Mouse (Mus musculus) heart, embryonic 13.5 days (tissue): ENCODE data around the gene Hhat. TPM values are rescaled to one million over a fixed set of nuclear protein-coding genes. Genes with fewer than 3 reads are reported as not detected.

Experiments
- ATAC-seq: fragments of 200-750 bp; cut with Nextera tagmentation; 2 replicates; pipeline ENCODE4 v1.8.0; 2017; ENCODE audit warnings: moderate TSS enrichment; ENCODE audit not compliant: insufficient number of reproducible peaks, low FRiP score, low TSS enrichment; ENCODE audit errors: extremely low read depth
- H3K27ac ChIP-seq: fragments of 300-500 bp; sonication (generic); replicated peaks from 2 replicates; pipeline ENCODE4 v1.5.1; 2015; ENCODE audit warnings: moderate library complexity, mild to moderate bottlenecking, inconsistent platforms
- H3K27me3 ChIP-seq: fragments of 300-500 bp; sonication (generic); replicated peaks from 2 replicates; pipeline ENCODE4 v1.6.1; 2015; ENCODE audit warnings: mild to moderate bottlenecking, inconsistent platforms
- H3K36me3 ChIP-seq: fragments of 300-500 bp; sonication (generic); 2 replicates; pipeline ENCODE4 v1.6.1; 2015; ENCODE audit warnings: mild to moderate bottlenecking, inconsistent platforms
- H3K4me1 ChIP-seq: fragments of 300-500 bp; sonication (generic); 2 replicates; pipeline ENCODE4 v1.6.1; 2015; ENCODE audit warnings: inconsistent platforms
- H3K4me2 ChIP-seq: fragments of 300-500 bp; sonication (generic); 2 replicates; pipeline ENCODE4 v1.6.1; 2015; ENCODE audit warnings: inconsistent platforms, mild to moderate bottlenecking, moderate library complexity
- H3K4me3 ChIP-seq: fragments of 300-500 bp; sonication (generic); 2 replicates; pipeline ENCODE4 v1.5.1; 2015; ENCODE audit warnings: moderate library complexity, mild to moderate bottlenecking, inconsistent platforms
- H3K9ac ChIP-seq: fragments of 300-500 bp; sonication (generic); 2 replicates; pipeline ENCODE4 v1.6.1; 2015; ENCODE audit warnings: inconsistent platforms, mild to moderate bottlenecking, moderate library complexity
- H3K9me3 ChIP-seq: fragments of 300-500 bp; sonication (generic); 2 replicates; pipeline ENCODE4 v1.6.1; 2016; ENCODE audit warnings: inconsistent platforms
- WGBS: fragments of 180-500 bp; shearing (Covaris S2); methylation state at CpG from one replicate; pipeline ENCODE4 v1.1.7; 2015; ENCODE audit warnings: mixed read lengths; 5-methylcytosine and 5-hydroxymethylcytosine counted together
- polyA plus RNA-seq: library from polyadenylated mRNA; unstranded; fragments of >200 nt; fragmentation: Nextera tagmentation; extraction: Ambion mirVana; gene quantifications from 2 replicates; pipeline ENCODE4 v1.2.1, GENCODE M21; 2015

Hhat gene
- polyA plus RNA-seq, 1 experiment from 2014 or later = 6.3 TPM

GRCm38 (mm10) chr1:192595426-192595825, 175.6 kb downstream of the Hhat start:
- Histone ChIP-seq H3K27me3 (no peaks in the 10 kb centered on the region), H3K4me1 (no peaks in the 10 kb centered on the region), H3K27ac (no peak overlapping the region), H3K4me2 (no peak overlapping the region), H3K9me3 (no peaks in the 10 kb centered on the region), H3K4me3 (no peak overlapping the region), H3K9ac (no peak overlapping the region), H3K36me3 (no peaks in the 10 kb centered on the region)
- WGBS = 65% methylated on average over 4 of the region's 4 CpGs
- no peak for ATAC-seq

- Histone ChIP-seq H3K36me3 (no peaks in the 10 kb centered on the region), H3K9ac (no peak overlapping the region), H3K27me3 (no peaks in the 10 kb centered on the region), H3K4me2 (no peak overlapping the region), H3K27ac (no peak overlapping the region), H3K4me1 (no peaks in the 10 kb centered on the region), H3K4me3 (no peak overlapping the region), H3K9me3 (no peaks in the 10 kb centered on the region)
- 75% methylated on average over 3 of the region's 3 CpGs for WGBS
- ATAC-seq = no peak
These were observed 177.5 kb downstream of the Hhat start for GRCm38 (mm10) chr1:192593492-192593891.

GRCm38 (mm10) chr1:192587451-192587850, 183.6 kb downstream of the Hhat start:
- Histone ChIP-seq H3K27ac (no peak overlapping the region), H3K9ac (no peak overlapping the region), H3K4me1 (0 out of 2 replicates have a peak, but pooled peaks cover 4% of the 10 kb centered on the region), H3K9me3 (no peaks in the 10 kb centered on the region), H3K36me3 (no peaks in the 10 kb centered on the region), H3K4me2 (no peak overlapping the region), H3K27me3 (no peaks in the 10 kb centered on the region), H3K4me3 (no peak overlapping the region)
- WGBS = 63% methylated on average over 9 of the region's 9 CpGs
- no peak for ATAC-seq

- 0 out of 2 replicates have a peak, but pooled peaks cover 4% of the 10 kb centered on the region for H3K4me1 ChIP-seq
- no peak overlapping the region for H3K4me2 ChIP-seq
- no peaks in the 10 kb centered on the region for H3K9me3 ChIP-seq
- no peaks in the 10 kb centered on the region for H3K36me3 ChIP-seq
- no peak for ATAC-seq
- no peak overlapping the region for H3K9ac ChIP-seq
- H3K27me3 ChIP-seq = no peaks in the 10 kb centered on the region
- H3K4me3 ChIP-seq = no peak overlapping the region
- no peak overlapping the region for H3K27ac ChIP-seq
These were observed 185.7 kb downstream of the Hhat start for GRCm38 (mm10) chr1:192585289-192585688.

- Histone ChIP-seq H3K27ac (no peak overlapping the region), H3K36me3 (no peaks in the 10 kb centered on the region), H3K9me3 (no peaks in the 10 kb centered on the region), H3K27me3 (no peaks in the 10 kb centered on the region), H3K4me3 (no peak overlapping the region), H3K4me1 (0 out of 2 replicates have a peak, but pooled peaks cover 4% of the 10 kb centered on the region), H3K9ac (no peak overlapping the region), H3K4me2 (no peak overlapping the region)
- 73% methylated on average over 2 of the region's 2 CpGs for WGBS
- no peak for ATAC-seq
These were observed 188.1 kb downstream of the Hhat start for GRCm38 (mm10) chr1:192582921-192583320.

GRCm38 (mm10) chr1:192564691-192565090, 206.3 kb downstream of the Hhat start:
- ATAC-seq = no peak
- H3K4me2 ChIP-seq = no peak overlapping the region
- no peak overlapping the region for H3K27ac ChIP-seq
- no peaks in the 10 kb centered on the region for H3K4me1 ChIP-seq
- peaks cover 28% of the 10 kb centered on the region for H3K9me3 ChIP-seq
- H3K9ac ChIP-seq = no peak overlapping the region
- H3K36me3 ChIP-seq = no peaks in the 10 kb centered on the region
- no peak overlapping the region for H3K4me3 ChIP-seq
- no peaks in the 10 kb centered on the region for H3K27me3 ChIP-seq

GRCm38 (mm10) chr1:192559341-192559740, 211.7 kb downstream of the Hhat start:
- Histone ChIP-seq H3K36me3 (no peaks in the 10 kb centered on the region), H3K4me1 (no peaks in the 10 kb centered on the region), H3K9ac (no peak overlapping the region), H3K4me2 (no peak overlapping the region), H3K4me3 (no peak overlapping the region), H3K27me3 (no peaks in the 10 kb centered on the region), H3K9me3 (no peaks in the 10 kb centered on the region), H3K27ac (no peak overlapping the region)
- 80% methylated on average over 1 of the region's 1 CpGs for WGBS
- ATAC-seq = no peak

GRCm38 (mm10) chr1:192557978-192558594, 212.9 kb downstream of the Hhat start:
- H3K36me3 ChIP-seq = no peaks in the 10 kb centered on the region
- H3K9me3 ChIP-seq = no peaks in the 10 kb centered on the region
- no peak overlapping the region for H3K4me3 ChIP-seq
- H3K4me1 ChIP-seq = no peaks in the 10 kb centered on the region
- 61% methylated on average over 5 of the region's 5 CpGs for WGBS
- no peaks in the 10 kb centered on the region for H3K27me3 ChIP-seq
- no peak overlapping the region for H3K4me2 ChIP-seq
- ATAC-seq = no peak
- no peak overlapping the region for H3K9ac ChIP-seq
- no peak overlapping the region for H3K27ac ChIP-seq

- Histone ChIP-seq H3K4me3 (no peak overlapping the region), H3K9ac (no peak overlapping the region), H3K4me1 (no peaks in the 10 kb centered on the region), H3K27me3 (no peaks in the 10 kb centered on the region), H3K9me3 (no peaks in the 10 kb centered on the region), H3K27ac (no peak overlapping the region), H3K4me2 (no peak overlapping the region), H3K36me3 (no peaks in the 10 kb centered on the region)
- ATAC-seq = no peak
- whole genome bisulfite sequencing = 65% methylated on average over 4 of the region's 4 CpGs
These were observed 215.5 kb downstream of the Hhat start for GRCm38 (mm10) chr1:192555516-192555915.

- 79% methylated on average over 3 of the region's 3 CpGs for WGBS
- Histone ChIP-seq H3K4me3 (no peak overlapping the region), H3K9ac (no peak overlapping the region), H3K4me2 (no peak overlapping the region), H3K36me3 (no peaks in the 10 kb centered on the region), H3K4me1 (no peaks in the 10 kb centered on the region), H3K9me3 (no peaks in the 10 kb centered on the region), H3K27me3 (no peaks in the 10 kb centered on the region), H3K27ac (no peak overlapping the region)
- no peak for ATAC-seq
These were observed 220.5 kb downstream of the Hhat start for GRCm38 (mm10) chr1:192550561-192550960.

- no peak overlapping the region for H3K4me3 ChIP-seq
- 31% methylated on average over 1 of the region's 1 CpGs for WGBS
- no peaks in the 10 kb centered on the region for H3K27me3 ChIP-seq
- H3K9me3 ChIP-seq = no peaks in the 10 kb centered on the region
- H3K4me1 ChIP-seq = peaks cover 10% of the 10 kb centered on the region
- no peak overlapping the region for H3K27ac ChIP-seq
- no peak overlapping the region for H3K4me2 ChIP-seq
- ATAC-seq = no peak
- no peaks in the 10 kb centered on the region for H3K36me3 ChIP-seq
- H3K9ac ChIP-seq = no peak overlapping the region
These were observed 224.2 kb downstream of the Hhat start for GRCm38 (mm10) chr1:192546843-192547242.

GRCm38 (mm10) chr1:192544901-192545300, 226.1 kb downstream of the Hhat start:
- no peak overlapping the region for H3K4me2 ChIP-seq
- no peaks in the 10 kb centered on the region for H3K36me3 ChIP-seq
- 68% methylated on average over 7 of the region's 7 CpGs for WGBS
- H3K9ac ChIP-seq = no peak overlapping the region
- no peaks in the 10 kb centered on the region for H3K9me3 ChIP-seq
- H3K4me1 ChIP-seq = peaks cover 10% of the 10 kb centered on the region
- H3K4me3 ChIP-seq = no peak overlapping the region
- ATAC-seq = no peak
- H3K27me3 ChIP-seq = no peaks in the 10 kb centered on the region
- H3K27ac ChIP-seq = no peak overlapping the region
